Mouse (Mus musculus) A20 (cell line): ENCODE measurements around the gene Flot1.

Experiments used
- DNase-seq: peaks from one replicate; pipeline ENCODE4 v3.0.0-alpha.2; 2011; ENCODE audit warnings: low read depth, low spot score

The Flot1 gene

GRCm38 (mm10) chr17:35835424-35836140 is 12.6 kb downstream of the Flot1 start:
- no peak for DNase-seq

GRCm38 (mm10) chr17:35836178-35836965 is 13.3 kb downstream of the Flot1 start:
- DNase-seq = peak; percentile 64

GRCm38 (mm10) chr17:35836991-35837422 is 14.0 kb downstream of the Flot1 start:
- peak; percentile 92 for DNase-seq

GRCm38 (mm10) chr17:35837487-35837886 is 14.5 kb downstream of the Flot1 start:
- DNase-seq = peak; percentile 84

GRCm38 (mm10) chr17:35838122-35838544 is 15.1 kb downstream of the Flot1 start, which contains the start of gene Tubb5:
TSS of gene Tubb5 (minus strand) at chr17:35838306.
- peak; percentile 97 for DNase-seq

- DNase-seq = no peak
Measured at GRCm38 (mm10) chr17:35838570-35838969, 15.5 kb downstream of the Flot1 start.

- peak; percentile 44 for DNase-seq
Measured at GRCm38 (mm10) chr17:35839002-35839401, 16.0 kb downstream of the Flot1 start.

- no peak for DNase-seq
Measured at GRCm38 (mm10) chr17:35840561-35840960, 17.5 kb downstream of the Flot1 start.

- peak; percentile 100 for DNase-seq
Measured at GRCm38 (mm10) chr17:35841076-35841950, 18.3 kb downstream of the Flot1 start, which contains the start of gene Mdc1. TSS of gene Mdc1 (plus strand) at chr17:35841515.

- no peak for DNase-seq
Measured at GRCm38 (mm10) chr17:35842006-35842405, 19.0 kb downstream of the Flot1 start.

GRCm38 (mm10) chr17:35843514-35843913 is 20.5 kb downstream of the Flot1 start:
- no peak for DNase-seq

GRCm38 (mm10) chr17:35848112-35848511 is 25.1 kb downstream of the Flot1 start:
- DNase-seq = no peak

GRCm38 (mm10) chr17:35850974-35851373 is 27.9 kb downstream of the Flot1 start:
- no peak for DNase-seq

GRCm38 (mm10) chr17:35859371-35859770 is 36.3 kb downstream of the Flot1 start:
- no peak for DNase-seq

GRCm38 (mm10) chr17:35859835-35860234 is 36.8 kb downstream of the Flot1 start:
- no peak for DNase-seq

GRCm38 (mm10) chr17:35860831-35861197 is 37.8 kb downstream of the Flot1 start:
- no peak for DNase-seq

GRCm38 (mm10) chr17:35861198-35861857 is 38.3 kb downstream of the Flot1 start, which contains the start of gene Nrm:
TSS of gene Nrm (plus strand) at chr17:35861318.
- peak; percentile 91 for DNase-seq

GRCm38 (mm10) chr17:35864832-35865353 is 41.9 kb downstream of the Flot1 start:
- no peak for DNase-seq

GRCm38 (mm10) chr17:35865481-35866280 is 42.7 kb downstream of the Flot1 start, which contains the start of gene Ppp1r18:
TSS of gene Ppp1r18 (plus strand) at chr17:35865593.
- peak; percentile 80 for DNase-seq
